Mouse (Mus musculus) gastrocnemius, postnatal 25 days (tissue): ENCODE data around the gene Iba57. TPM values are rescaled to one million over a fixed set of nuclear protein-coding genes. Genes with fewer than 3 reads are reported as not detected.

Experiments
- DNase-seq: peaks from one replicate; pipeline ENCODE4 v3.0.0; 2022
- total RNA-seq, 2 experiments: library from RNA; stranded (reverse); gene quantifications; 1 replicate in 1 of 2; 2 replicates in 1 of 2; pipeline ENCODE4 v1.2.3; 2021

Gene Iba57
- total RNA-seq, 2 experiments from 2014 or later, result 7.3 to 9.3 TPM

DNA sequence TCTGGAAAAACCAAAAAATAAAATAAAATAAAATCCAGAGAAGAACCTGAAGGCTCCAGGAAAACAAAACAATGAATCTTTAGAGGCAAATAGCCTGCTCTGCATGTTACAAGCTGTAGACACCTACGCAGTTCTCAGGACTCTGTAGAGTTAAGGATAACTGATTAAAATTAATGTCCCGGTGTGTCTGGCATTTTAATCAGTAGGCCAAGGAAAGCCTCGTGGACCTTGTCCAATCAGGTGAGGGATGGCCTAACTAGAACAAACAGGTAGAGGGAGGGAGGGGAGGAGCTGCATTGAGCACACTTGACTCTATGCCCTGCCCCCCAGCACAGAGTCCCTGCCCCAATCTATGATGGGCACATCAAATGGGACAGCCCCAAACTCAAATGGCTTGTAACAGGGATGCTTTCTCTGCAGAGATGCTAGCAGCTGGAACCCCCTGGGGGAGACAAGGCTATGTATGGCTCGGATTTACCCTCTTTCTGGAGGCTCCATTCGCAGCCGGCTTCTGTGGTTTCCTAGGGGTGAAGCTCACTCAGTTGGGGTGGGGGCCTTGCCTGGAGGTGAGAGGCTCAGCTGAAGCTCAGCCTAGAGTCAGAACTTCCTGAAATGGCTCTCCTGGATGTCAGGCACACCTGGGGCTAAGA, 10.8 kb upstream of the Iba57 start:
- DNase-seq, result no peak

GRCm38 (mm10) chr11:59170549-59170948, 7.0 kb upstream of the Iba57 start:
- no peak for DNase-seq

DNA sequence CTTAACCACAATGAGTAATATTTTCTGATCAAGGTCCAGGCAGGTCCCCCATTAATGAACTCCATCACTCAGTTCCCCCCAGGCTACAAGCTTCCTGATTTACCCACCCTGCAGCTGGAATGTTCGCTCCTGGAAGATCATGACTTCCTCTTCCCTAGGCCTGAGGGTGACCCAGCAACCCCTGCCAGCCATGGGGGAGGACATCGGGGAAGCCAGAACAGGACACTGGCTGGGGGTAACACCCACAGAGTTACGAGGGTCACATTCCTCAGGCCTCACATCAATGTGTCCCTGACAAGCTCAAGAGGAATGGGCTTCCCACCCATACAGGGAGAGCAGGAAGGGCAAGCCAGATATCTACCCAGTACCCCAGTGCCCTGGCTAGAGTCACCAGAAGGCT, 6.3 kb upstream of the Iba57 start:
- no peak for DNase-seq

DNA sequence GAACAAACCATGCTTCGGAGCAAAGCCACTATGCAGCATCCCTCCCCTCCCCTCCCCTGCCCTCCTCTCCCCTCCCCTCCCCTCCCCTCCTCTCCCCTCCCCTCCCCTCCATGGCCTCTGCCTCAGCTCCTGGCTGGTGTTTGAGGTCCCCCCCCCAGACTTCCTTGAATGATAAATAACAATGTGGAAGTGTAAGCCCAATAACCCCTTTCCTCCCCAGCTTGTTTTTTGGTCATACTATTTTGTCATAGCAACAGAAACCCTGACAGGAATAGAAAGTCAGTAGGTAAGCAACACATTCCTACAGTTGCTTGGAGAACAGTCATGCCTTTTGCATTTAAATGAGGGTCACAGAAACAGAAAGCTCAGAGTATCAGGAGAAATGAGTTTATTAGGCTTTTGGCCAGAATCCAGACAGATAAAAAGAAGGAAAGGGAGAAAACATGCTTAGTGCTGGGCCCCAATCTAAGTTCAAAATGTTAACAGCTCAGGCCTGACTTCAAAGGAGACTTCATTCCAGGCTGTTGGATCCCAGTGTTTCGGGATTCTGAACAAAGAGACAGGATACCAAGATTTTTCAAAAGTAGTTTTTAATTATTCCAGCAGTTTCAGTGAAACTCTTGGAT, 2.2 kb upstream of the Iba57 start:
- DNase-seq, result no peak

GRCm38 (mm10) chr11:59164384-59164783, 845 bp upstream of the Iba57 start:
- DNase-seq, result no peak

DNA sequence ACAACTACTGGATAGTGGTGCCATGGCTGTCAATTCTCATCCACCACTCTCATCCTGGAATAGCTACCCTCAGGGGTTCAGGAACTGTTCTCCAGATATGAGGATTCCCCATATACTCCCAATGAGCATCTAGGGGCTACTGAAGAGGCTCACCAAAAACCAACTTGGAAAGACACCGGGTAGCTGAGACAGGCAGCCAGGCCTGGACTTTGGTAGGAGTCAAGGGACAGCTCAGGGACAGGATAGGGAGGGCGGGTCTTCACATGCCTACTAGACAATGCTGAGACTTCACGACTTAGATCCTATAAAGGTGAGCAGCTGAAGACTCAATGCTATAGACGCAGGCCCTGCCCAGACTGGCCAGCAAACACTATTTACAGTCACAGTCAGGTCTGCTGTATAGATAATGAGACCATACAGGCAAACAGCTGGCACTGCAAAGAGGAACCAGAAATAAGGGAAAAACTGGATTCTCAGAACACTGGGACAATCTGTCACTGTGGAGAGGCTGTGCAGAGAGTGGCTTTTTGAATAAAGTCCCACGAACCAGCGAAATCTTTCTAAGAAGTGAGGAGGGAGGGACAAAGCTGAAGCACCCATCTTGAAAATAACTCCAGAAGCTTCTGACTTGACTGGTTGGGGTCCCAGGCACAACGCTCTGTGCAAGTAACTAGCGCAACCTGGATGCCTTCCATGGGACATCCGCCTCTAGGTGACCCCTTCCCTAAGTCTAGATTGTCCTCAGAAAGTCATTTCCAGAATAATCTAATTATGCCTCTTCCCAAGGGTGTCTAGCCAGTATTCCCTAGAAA, 890 bp downstream of the Iba57 start:
- no peak for DNase-seq

DNA sequence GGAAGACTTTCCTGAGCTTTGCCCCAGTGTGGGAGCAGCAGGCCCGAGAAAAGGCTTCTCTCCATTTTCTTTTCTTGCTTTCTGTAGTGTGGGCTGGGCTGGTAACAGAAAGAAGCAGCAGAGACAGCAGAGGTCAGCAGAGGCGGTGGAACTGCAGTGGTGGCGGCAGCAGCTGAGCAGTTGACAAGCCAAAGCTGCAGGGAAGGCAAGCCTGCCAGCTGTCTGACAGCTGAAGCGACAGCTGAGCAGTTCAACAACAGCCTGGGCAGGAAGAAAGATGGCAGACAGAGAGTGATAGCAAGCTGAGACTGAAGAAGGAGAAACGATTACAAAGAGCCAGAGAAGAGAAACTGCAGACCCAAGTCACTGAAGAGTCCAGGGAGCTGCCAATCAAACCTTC, 2.1 kb downstream of the Iba57 start:
- DNase-seq, result peak; percentile 76

GRCm38 (mm10) chr11:59159558-59159957, 4.0 kb downstream of the Iba57 start:
- DNase-seq, result no peak

- no peak for DNase-seq
These were observed 4.4 kb downstream of the Iba57 start for GRCm38 (mm10) chr11:59159099-59159498.

DNA sequence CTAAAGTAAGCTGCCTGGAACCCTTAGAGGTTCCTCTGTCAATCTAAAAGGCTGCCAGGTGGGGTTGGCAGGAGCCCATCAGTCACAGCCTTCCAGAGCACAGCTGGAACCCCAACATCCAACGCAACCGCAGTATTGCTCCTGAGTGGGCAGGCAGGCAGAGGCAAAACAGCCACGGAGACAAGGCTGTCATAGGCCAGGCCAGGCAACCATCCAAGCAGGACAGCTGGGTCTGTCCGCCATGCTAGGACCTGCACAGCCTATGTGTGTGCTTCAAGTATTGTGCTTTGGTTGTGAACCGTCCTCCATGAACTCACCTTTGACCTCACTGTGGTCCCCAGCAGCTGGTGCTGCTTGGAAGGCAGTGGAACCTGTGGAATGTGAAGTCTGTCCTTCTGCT, 7.6 kb downstream of the Iba57 start:
- no peak for DNase-seq

DNA sequence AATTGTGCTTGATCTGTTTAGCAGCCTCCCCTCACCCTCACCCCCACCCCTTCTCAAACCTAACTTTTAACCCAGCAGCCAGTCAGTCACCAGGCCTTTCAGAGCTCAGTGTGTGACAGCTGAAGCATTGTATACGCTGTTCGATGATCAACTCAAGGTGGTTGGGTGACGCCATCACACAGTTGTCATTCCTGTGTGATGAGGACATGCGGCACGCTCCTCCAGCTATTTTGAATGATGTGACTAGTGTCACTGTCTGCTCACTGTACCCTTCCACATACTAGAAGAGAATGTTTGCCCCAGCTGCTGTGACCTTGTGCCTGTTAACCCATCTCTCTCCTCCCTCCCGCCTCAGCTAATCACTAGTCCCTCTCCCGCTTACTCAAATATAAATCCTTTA, 9.3 kb downstream of the Iba57 start:
- DNase-seq, result no peak

DNA sequence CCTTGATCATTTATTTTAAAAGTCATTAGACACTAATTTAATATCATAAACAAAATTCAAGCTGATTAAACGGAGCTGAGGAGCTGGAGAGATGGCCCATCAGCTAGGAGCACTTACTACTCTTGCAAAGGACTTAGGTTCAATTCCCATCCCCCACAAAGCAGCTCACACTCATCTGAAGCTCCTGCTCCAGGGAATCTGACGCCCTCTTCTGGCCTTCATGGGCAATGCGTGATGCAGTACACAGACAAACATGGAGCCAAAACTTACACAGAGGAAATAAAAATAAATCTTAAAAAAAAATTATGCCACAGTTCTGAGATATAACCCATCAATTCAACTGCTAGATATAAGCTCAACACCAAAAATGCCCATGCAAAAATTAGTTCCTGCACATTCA, 11.8 kb downstream of the Iba57 start:
- no peak for DNase-seq

DNA sequence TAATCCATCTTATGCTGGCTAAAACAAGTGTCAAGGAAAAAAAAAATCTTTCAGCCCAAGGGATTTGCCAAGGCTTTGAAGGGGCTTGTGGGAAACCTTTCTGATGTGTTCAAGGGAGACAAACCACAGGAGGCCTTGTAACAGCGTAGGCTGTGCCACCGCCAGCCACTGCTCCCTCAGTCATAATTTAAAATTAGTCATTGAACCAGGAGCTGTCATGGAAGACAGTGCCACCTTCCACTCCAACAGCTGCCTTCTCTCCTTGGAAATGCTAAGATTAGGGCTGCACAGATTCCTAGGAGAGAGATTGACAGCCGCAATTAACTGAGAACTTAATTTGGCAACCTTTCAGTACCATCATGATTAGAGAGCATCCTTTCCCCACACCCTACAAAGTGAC, 14.2 kb downstream of the Iba57 start:
- no peak for DNase-seq

GRCm38 (mm10) chr11:59142962-59143361, 20.6 kb downstream of the Iba57 start:
- DNase-seq, result no peak

GRCm38 (mm10) chr11:59141772-59142370, 21.7 kb downstream of the Iba57 start:
- peak; percentile 45 for DNase-seq

DNA sequence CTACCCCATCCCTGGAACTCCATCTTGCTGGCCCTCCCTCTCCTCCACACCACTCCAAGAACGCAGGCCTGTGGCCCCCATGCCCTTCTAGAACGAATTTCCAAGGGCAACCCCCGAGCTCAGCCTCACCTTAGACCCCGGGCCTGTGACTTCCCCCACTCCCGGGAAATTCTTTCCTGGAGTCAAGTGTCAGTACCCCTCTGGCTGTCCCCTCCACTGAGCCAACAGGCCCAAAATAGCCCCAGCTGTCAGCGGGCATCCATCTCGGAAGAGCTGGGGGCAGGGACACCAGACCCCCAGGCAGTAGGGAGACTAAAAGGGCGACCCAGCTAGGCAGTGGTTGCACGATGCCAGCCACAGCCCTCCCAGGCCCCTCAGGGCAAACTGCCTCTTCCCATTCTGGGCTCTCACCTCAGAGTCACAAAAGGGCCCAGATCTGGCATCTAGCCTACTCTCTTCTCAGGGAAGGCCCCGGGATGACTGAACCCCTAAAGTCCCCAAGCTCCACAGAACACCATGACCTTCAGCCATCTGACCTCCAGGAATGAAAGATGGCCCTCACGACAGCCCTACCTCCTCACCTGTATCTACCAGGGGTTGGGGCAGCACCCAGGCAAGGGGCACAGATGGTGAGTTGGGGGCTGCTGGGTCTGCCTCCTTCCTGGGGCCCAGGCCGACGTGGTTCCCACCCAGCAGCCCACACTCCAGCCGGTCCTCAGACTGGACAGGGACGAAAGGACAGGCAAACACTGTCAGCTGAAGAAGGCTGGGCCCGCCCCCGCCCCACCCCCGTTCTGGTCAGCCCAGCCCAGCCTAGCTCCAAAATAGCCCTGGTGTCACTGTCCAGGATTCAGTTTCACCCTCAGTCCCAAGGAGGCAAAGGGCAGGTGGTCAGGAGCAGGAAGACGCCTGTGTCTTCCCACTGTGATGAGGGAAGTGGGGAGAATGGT, 24.7 kb downstream of the Iba57 start:
- DNase-seq, result peak; percentile 81

DNA sequence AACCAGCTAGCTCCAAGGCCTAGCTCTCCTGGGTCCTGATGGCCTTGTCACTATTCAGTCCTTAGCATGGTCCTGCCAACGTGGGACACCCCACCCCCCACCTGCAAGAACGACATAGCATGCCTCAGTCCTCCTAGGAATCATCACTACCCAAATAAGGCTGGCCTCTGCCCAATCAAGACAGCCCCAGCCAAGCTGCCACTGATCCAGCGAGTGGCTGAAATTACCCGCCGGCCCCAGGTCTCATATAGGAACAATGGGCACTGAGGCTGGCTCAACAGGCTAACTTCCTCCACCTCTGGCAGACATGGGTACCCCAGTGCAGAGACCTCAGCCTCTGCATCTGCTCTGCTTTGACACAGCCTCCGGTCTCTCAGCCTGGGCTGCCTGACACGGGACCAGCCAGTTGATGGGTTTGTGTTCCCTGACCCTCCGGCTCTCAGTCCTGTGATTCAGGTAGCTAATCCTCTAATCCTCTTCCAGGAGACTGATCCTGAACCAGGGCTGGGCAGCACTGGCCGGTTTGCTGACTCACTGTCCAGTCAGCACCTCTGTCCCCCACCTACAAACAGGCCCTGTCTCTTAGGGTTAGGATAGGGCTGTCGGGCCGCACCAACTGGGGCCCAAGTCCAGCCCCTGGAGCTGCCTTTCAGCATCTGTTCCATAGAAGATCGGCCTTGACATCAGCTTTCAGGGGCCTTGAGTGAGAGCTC, 26.4 kb downstream of the Iba57 start:
- DNase-seq, result peak; percentile 55

DNA sequence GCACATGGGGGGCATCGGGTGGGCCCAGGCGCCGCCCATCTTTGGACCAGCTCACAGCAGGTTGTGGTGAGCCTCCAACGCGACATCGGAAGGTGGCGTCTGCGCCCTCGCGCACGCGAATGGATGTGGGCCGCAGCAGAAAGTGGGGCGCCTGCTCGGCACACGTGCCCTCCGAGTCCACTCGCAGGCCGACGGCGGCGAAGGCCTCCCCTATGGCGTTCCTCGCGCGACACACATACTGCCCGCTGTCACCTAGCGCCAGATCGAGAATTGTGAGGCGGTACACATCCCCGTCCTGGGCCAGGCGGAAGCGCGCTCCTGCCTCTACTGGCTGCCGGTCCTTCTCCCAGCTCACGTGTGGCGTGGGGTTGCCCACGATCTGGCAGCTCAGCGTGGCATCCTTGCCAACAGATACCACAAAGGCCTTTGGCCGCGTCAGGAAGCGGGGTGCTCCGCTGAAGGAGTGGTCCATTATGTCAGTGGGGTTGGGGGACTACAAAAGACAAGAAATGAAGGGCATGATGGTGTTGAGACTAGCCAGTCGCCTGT, 27.6 kb downstream of the Iba57 start, which contains the start of gene Obscn:
Gene Obscn (minus strand): TSS at position 499 of the 549 bp plus-strand sequence.
- DNase-seq, result no peak

DNA sequence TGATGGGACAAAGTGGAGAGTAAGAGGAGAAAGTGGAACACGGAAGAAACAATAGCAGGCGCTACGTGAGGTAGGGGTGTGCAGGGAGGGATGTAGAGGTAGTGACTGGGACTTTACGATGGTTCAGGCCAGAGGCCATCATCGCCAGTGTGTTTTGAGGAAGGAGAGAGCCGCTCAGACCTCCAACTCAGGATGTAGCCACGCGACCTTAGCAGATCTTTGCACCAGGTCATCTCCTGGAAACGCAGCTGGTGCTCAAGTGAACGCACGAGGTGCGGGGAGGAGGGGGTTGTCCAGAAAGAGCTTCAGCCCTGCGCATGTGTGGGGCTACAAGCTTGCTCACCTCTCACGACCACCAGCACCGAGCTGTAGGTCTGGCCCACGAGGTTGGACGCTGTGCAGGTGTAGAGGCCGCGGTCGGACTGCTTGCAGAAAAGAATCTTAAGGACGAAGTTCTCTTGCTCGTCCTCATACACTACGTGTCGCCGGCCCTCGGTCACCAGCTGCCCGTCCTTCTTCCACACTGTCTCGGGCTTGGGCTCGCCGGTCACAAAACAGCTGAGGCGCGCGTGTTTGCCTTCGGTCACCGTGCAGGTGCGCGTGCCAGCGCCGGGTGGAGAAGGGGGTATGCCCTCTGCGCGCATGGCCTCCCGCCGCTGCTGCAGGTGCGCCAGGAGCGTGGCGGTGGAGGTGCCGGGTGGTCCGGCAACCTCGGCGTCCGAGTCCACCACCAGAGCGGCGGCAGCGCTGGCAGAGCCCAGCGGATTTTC, 28.3 kb downstream of the Iba57 start:
- no peak for DNase-seq
